Mouse (Mus musculus): ENCODE measurements at regions not wholly inside any gene's neighbourhood (a gene's known extent, or its start where the extent isn't known, plus 50 kb on each side); places are given as distances from the start of the nearest gene placed in this dataset.

GRCm38 (mm10) chr19:54470034-54470433 is 426.1 kb downstream of the Adra2a start:
- no peak for DNase-seq

GRCm38 (mm10) chr19:54498066-54498465 is 454.1 kb downstream of the Adra2a start:
- DNase-seq, result no peak

- DNase-seq, result no peak
Observed at GRCm38 (mm10) chr19:54533858-54534257, 489.9 kb downstream of the Adra2a start.

- DNase-seq, result no peak
Observed at GRCm38 (mm10) chr19:54555351-54555750, 511.4 kb downstream of the Adra2a start.

- DNase-seq, result peak in 1 of 2 experiments; percentile 9
Observed at GRCm38 (mm10) chr19:54557984-54558383, 514.0 kb downstream of the Adra2a start.

- no peak for DNase-seq
Observed at GRCm38 (mm10) chr19:54583574-54583973, 539.6 kb downstream of the Adra2a start.

GRCm38 (mm10) chr19:54584687-54585237 is 540.8 kb downstream of the Adra2a start:
- no peak for DNase-seq

- DNase-seq, result no peak
Observed at GRCm38 (mm10) chr19:54585326-54585725, 541.4 kb downstream of the Adra2a start.

GRCm38 (mm10) chr19:54603345-54603744 is 523.7 kb downstream of the Gpam start:
- no peak for DNase-seq

- DNase-seq, result no peak
Observed at GRCm38 (mm10) chr19:54605346-54605745, 521.7 kb downstream of the Gpam start.

GRCm38 (mm10) chr19:54616924-54617323 is 510.1 kb downstream of the Gpam start:
- no peak for DNase-seq
